Mouse (Mus musculus) brain, embryonic 14.5 days (tissue): ENCODE measurements at regions not wholly inside any gene's neighbourhood (a gene's known extent, or its start where the extent isn't known, plus 50 kb on each side); places are given as distances from the start of the nearest gene placed in this dataset.
A peak's percentile ranks its signal among the peaks of the same experiment; 100 is the strongest.

Experiments
- DNase-seq: peaks from one replicate; pipeline ENCODE4 v3.0.0-alpha.2; 2011; ENCODE audit warnings: low read depth
- CTCF ChIP-seq: fragments of 200-500 bp; IDR thresholded peaks from 2 replicates; pipeline ENCODE4 v1.5.1; 2012; ENCODE audit warnings: inconsistent platforms, mild to moderate bottlenecking, moderate library complexity, borderline replicate concordance; ENCODE audit not compliant: insufficient read depth, insufficient read length; ENCODE audit errors: extremely low read depth
- POLR2A ChIP-seq: fragments of 200-500 bp; IDR thresholded peaks from 2 replicates; pipeline ENCODE4 v1.6.1; 2012; ENCODE audit warnings: mild to moderate bottlenecking, inconsistent platforms, borderline replicate concordance; ENCODE audit not compliant: poor library complexity, insufficient read depth, insufficient read length, severe bottlenecking; ENCODE audit errors: extremely low read depth

DNA sequence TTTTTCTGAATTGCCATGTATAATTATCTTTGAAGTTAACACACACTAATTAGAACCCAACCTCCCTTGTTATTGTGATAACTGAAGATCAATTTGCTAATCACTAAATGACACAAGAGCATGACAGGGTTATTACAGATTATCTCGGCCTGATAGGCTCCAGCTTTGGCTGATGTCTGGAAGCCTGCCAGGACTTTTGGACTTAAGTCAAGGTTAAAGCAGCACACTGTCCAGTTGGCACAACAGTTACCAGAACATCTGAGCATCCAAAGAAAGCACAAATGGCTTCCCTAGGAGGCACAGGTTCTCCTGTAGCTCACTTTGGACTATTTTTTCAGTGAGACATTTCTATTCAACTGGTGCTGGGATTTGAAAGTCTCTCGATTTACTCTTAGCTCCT lies 475.0 kb upstream of the A730009L09Rik start:
- peak; percentile 41 for DNase-seq
- TF ChIP-seq POLR2A: no peak
- no peak for TF ChIP-seq CTCF

DNA sequence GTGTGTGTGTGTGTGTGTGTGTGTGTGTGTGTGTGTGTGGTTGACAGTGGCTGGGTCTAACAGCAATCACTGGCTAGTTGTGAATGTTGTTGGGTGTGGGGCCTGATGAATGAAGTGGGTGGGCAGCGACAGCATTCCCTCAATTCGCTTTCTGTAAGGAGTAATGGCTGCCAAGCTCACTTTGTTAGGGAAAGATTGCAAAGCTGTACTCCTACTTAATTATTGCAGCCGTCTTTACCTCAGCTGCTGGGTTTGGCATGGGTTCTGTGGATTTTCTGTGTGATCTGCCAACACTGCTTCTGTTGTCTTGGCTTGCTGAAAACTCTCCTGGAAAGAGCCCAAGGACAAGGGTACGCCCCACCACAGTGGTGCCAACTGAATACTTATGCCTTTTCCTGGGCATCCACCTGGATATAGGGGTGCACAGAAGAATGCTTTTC lies 472.9 kb upstream of the A730009L09Rik start:
- peak; percentile 97 for DNase-seq
- no peak for TF ChIP-seq POLR2A
- no peak for TF ChIP-seq CTCF

DNA sequence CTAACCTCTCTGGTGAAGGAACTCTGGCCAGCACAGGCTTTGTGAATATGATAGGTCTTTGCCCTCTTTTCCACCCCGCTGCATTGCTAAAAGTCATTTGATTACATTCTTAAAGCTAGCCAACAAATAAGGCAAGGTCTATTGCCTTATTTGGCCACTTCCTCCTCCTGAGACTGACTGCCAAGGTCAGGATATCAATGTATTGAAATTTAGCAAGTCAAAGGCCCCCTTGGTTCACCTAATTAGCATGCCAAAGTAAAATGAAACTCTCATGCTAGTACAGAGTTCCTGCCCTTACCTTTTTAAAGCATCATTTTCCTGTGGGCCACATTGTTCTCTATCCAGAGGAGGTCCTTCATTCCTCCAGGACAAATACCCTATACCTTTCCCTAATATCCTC lies 469.6 kb upstream of the A730009L09Rik start:
- DNase-seq: no peak
- TF ChIP-seq CTCF (no peak), POLR2A (no peak)
